Mouse (Mus musculus): Measurements from ENCODE around the gene Tmed1.

DNA sequence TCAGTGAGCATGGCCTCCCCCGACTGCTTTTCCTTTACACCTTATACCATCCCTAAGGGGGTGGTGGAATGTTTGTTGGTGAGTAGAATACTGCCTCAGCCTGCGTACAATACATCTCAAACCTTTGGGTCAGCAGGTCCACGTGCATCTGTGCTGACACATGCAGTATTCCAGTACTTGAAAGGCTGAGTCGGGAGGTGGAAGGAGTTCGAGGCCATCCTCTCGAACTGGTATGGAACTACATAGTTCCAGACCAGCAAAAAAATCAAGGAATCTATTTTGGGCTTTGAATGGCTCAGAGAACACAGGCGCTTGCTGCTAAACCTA, 600 bp upstream of the Tmed1 start:
- TF ChIP-seq CTCF (IDR thresholded peaks at IDR 0.05; ENCODE audit: low read depth) (no peak), EP300 (optimal IDR thresholded peaks at IDR 0.05) (no peak)
